Mouse (Mus musculus) CH12.LX (cell line): ENCODE measurements around the gene Snai3. TPM values are rescaled to one million over a fixed set of nuclear protein-coding genes. Genes with fewer than 3 reads are reported as not detected.

Experiments used
- DNase-seq: peaks from one replicate; pipeline ENCODE4 v3.0.0-alpha.2; 2013; ENCODE audit errors: extremely low read depth
- H3K27ac ChIP-seq: 2 replicates; pipeline ENCODE4 v1.5.1; 2012; ENCODE audit warnings: low read depth, mild to moderate bottlenecking, control low read depth, moderate library complexity; ENCODE audit not compliant: insufficient read depth
- H3K27me3 ChIP-seq: replicated peaks from 2 replicates; pipeline ENCODE3; 2012; ENCODE audit warnings: inconsistent platforms
- H3K36me3 ChIP-seq, 2 experiments: replicated peaks in 1 of 2; 2 replicates each; pipeline versions ENCODE3 to v1.6.1; 2012; ENCODE audit warnings: inconsistent platforms in 1 of 2, low read length in 1 of 2, mild to moderate bottlenecking in 1 of 2, mixed read lengths in 1 of 2, moderate library complexity in 1 of 2; ENCODE audit not compliant: control insufficient read depth in 1 of 2, insufficient read depth in 1 of 2
- H3K4me1 ChIP-seq, 2 experiments: 2 replicates each; pipeline ENCODE4 v1.6.1; 2012; ENCODE audit warnings: inconsistent platforms in 1 of 2, moderate library complexity in 1 of 2; ENCODE audit not compliant: insufficient read depth in 2 of 2, control insufficient read depth in 1 of 2
- H3K4me2 ChIP-seq: 2 replicates; pipeline ENCODE4 v1.6.1; 2012; ENCODE audit warnings: low read depth, mild to moderate bottlenecking, control low read depth; ENCODE audit not compliant: poor library complexity, insufficient read depth, severe bottlenecking
- H3K4me3 ChIP-seq, 3 experiments: fragments of 150-350 bp in 1 of 3; sonication (generic) in 1 of 3; replicated peaks in 1 of 3; 2 replicates each; pipeline versions ENCODE3 to v1.5.1; 2011 to 2012; ENCODE audit warnings: low read depth in 2 of 3, low read length in 2 of 3, mild to moderate bottlenecking in 2 of 3, moderate library complexity in 2 of 3, control low read depth in 1 of 3, improper control_type of control experiment in 1 of 3, inconsistent platforms in 1 of 3, mixed read lengths in 1 of 3; ENCODE audit not compliant: poor library complexity in 1 of 3
- H3K79me2 ChIP-seq: replicated peaks from 2 replicates; pipeline ENCODE4 v1.6.1; 2012; ENCODE audit warnings: mild to moderate bottlenecking, moderate library complexity; ENCODE audit not compliant: control insufficient read depth, poor library complexity, insufficient read depth, severe bottlenecking; ENCODE audit errors: extremely low read depth
- H3K9ac ChIP-seq: 2 replicates; pipeline ENCODE4 v1.6.1; 2012; ENCODE audit warnings: low read depth, mild to moderate bottlenecking, control low read depth, moderate library complexity; ENCODE audit not compliant: insufficient read depth
- H3K9me3 ChIP-seq: replicated peaks from 2 replicates; pipeline ENCODE3; 2012; ENCODE audit warnings: low read length, inconsistent platforms, mixed read lengths
- BHLHE40 ChIP-seq: IDR thresholded peaks from 2 replicates; pipeline ENCODE4 v1.6.1; 2011; ENCODE audit warnings: mild to moderate bottlenecking, low read depth, low read length, improper control_type of control experiment
- CHD1 ChIP-seq: IDR thresholded peaks from 2 replicates; pipeline ENCODE4 v1.6.1; 2012; ENCODE audit warnings: low read depth, low read length, improper control_type of control experiment, inconsistent platforms
- CHD2 ChIP-seq: IDR thresholded peaks from 2 replicates; pipeline ENCODE4 v1.6.1; 2011; ENCODE audit warnings: low read length, improper control_type of control experiment
- CTCF ChIP-seq, 2 experiments: IDR thresholded peaks in 1 of 2; conservative IDR thresholded peaks in 1 of 2; 2 replicates each; pipeline ENCODE4 v1.5.1; 2011 to 2012; ENCODE audit warnings: low read depth in 2 of 2, low read length in 2 of 2, improper control_type of control experiment in 1 of 2, inconsistent platforms in 1 of 2, mild to moderate bottlenecking in 1 of 2, moderate library complexity in 1 of 2
- E2F4 ChIP-seq: IDR thresholded peaks from 2 replicates; pipeline ENCODE4 v1.6.1; 2011; ENCODE audit warnings: low read depth, low read length, improper control_type of control experiment; ENCODE audit not compliant: insufficient replicate concordance
- ELF1 ChIP-seq: IDR thresholded peaks from 2 replicates; pipeline ENCODE4 v1.6.1; 2014; ENCODE audit warnings: low read depth, mild to moderate bottlenecking, inconsistent platforms, low read length, improper control_type of control experiment
- EP300 ChIP-seq: IDR thresholded peaks from 2 replicates; pipeline ENCODE4 v1.6.1; 2011; ENCODE audit warnings: low read length, improper control_type of control experiment
- ETS1 ChIP-seq: conservative IDR thresholded peaks from 2 replicates; pipeline ENCODE4 v1.6.1; 2012; ENCODE audit warnings: low read depth, mild to moderate bottlenecking, inconsistent platforms, low read length, improper control_type of control experiment, moderate library complexity
- GABPA ChIP-seq: IDR thresholded peaks from 2 replicates; pipeline ENCODE4 v1.6.1; 2012; ENCODE audit warnings: low read depth, low read length, improper control_type of control experiment, inconsistent platforms; ENCODE audit not compliant: insufficient replicate concordance
- HCFC1 ChIP-seq: IDR thresholded peaks from 2 replicates; pipeline ENCODE4 v1.6.1; 2012; ENCODE audit warnings: low read depth, mild to moderate bottlenecking, inconsistent platforms, low read length, improper control_type of control experiment
- IRF4 ChIP-seq: IDR thresholded peaks from 2 replicates; pipeline ENCODE4 v1.6.1; 2014; ENCODE audit warnings: low read depth, mild to moderate bottlenecking, inconsistent platforms, low read length, improper control_type of control experiment
- JUN ChIP-seq: IDR thresholded peaks from 2 replicates; pipeline ENCODE4 v1.6.1; 2011; ENCODE audit warnings: low read depth, mild to moderate bottlenecking, low read length, improper control_type of control experiment, moderate library complexity; ENCODE audit not compliant: insufficient read depth
- JUND ChIP-seq: conservative IDR thresholded peaks from 2 replicates; pipeline ENCODE4 v1.6.1; 2011; ENCODE audit warnings: low read depth, low read length, improper control_type of control experiment
- KAT2A ChIP-seq: IDR thresholded peaks from 2 replicates; pipeline ENCODE4 v1.6.1; 2012; ENCODE audit warnings: low read length, improper control_type of control experiment, inconsistent platforms; ENCODE audit not compliant: insufficient replicate concordance
- MAFK ChIP-seq: IDR thresholded peaks from 2 replicates; pipeline ENCODE4 v1.6.1; 2011; ENCODE audit warnings: low read length, improper control_type of control experiment; ENCODE audit not compliant: insufficient replicate concordance
- MAX ChIP-seq: IDR thresholded peaks from 2 replicates; pipeline ENCODE4 v1.6.1; 2011; ENCODE audit warnings: low read length, improper control_type of control experiment
- MAZ ChIP-seq: IDR thresholded peaks from 2 replicates; pipeline ENCODE4 v1.6.1; 2012; ENCODE audit warnings: low read depth, mild to moderate bottlenecking, inconsistent platforms, low read length, improper control_type of control experiment, moderate library complexity
- MEF2A ChIP-seq: IDR thresholded peaks from 2 replicates; pipeline ENCODE4 v1.6.1; 2014; ENCODE audit warnings: low read depth, mild to moderate bottlenecking, inconsistent platforms, low read length, improper control_type of control experiment, borderline replicate concordance
- MXI1 ChIP-seq: IDR thresholded peaks from 2 replicates; pipeline ENCODE4 v1.6.1; 2011; ENCODE audit warnings: mild to moderate bottlenecking, low read depth, low read length, improper control_type of control experiment
- MYC ChIP-seq: IDR thresholded peaks from 2 replicates; pipeline ENCODE4 v1.6.1; 2011; ENCODE audit warnings: low read depth, mild to moderate bottlenecking, improper control_type of control experiment, low read length
- NELFE ChIP-seq: IDR thresholded peaks from 2 replicates; pipeline ENCODE4 v1.6.1; 2011; ENCODE audit warnings: low read depth, low read length, improper control_type of control experiment
- NRF1 ChIP-seq: IDR thresholded peaks from 2 replicates; pipeline ENCODE4 v1.6.1; 2014; ENCODE audit warnings: low read depth, mild to moderate bottlenecking, inconsistent platforms, low read length, improper control_type of control experiment, moderate library complexity
- PAX5 ChIP-seq: IDR thresholded peaks from 2 replicates; pipeline ENCODE4 v1.6.1; 2012; ENCODE audit warnings: low read length, inconsistent platforms, mixed read lengths
- POLR2A ChIP-seq: IDR thresholded peaks from 2 replicates; pipeline ENCODE4 v1.6.1; 2011; ENCODE audit warnings: low read depth, mild to moderate bottlenecking, improper control_type of control experiment, low read length
- POLR2AphosphoS2 ChIP-seq: IDR thresholded peaks from 2 replicates; pipeline ENCODE4 v1.6.1; 2011; ENCODE audit warnings: low read depth, low read length, improper control_type of control experiment
- RCOR1 ChIP-seq: conservative IDR thresholded peaks from 2 replicates; pipeline ENCODE4 v1.6.1; 2012; ENCODE audit warnings: low read depth, mild to moderate bottlenecking, inconsistent platforms, low read length, improper control_type of control experiment
- SIN3A ChIP-seq: IDR thresholded peaks from 2 replicates; pipeline ENCODE4 v1.6.1; 2012; ENCODE audit warnings: low read length, improper control_type of control experiment, inconsistent platforms
- SMC3 ChIP-seq: IDR thresholded peaks from 2 replicates; pipeline ENCODE4 v1.6.1; 2011; ENCODE audit warnings: low read depth, low read length, improper control_type of control experiment
- TBP ChIP-seq: conservative IDR thresholded peaks from 2 replicates; pipeline ENCODE4 v1.6.1; 2011; ENCODE audit warnings: low read depth, low read length, improper control_type of control experiment
- TCF12 ChIP-seq: IDR thresholded peaks from 2 replicates; pipeline ENCODE4 v1.6.1; 2014; ENCODE audit warnings: low read depth, mild to moderate bottlenecking, inconsistent platforms, low read length, improper control_type of control experiment
- UBTF ChIP-seq: IDR thresholded peaks from 2 replicates; pipeline ENCODE4 v1.6.1; 2012; ENCODE audit warnings: low read depth, mild to moderate bottlenecking, inconsistent platforms, low read length, improper control_type of control experiment, moderate library complexity
- USF1 ChIP-seq: IDR thresholded peaks from 2 replicates; pipeline ENCODE4 v1.6.1; 2014; ENCODE audit warnings: low read depth, mild to moderate bottlenecking, inconsistent platforms, low read length, improper control_type of control experiment
- USF2 ChIP-seq: conservative IDR thresholded peaks from 2 replicates; pipeline ENCODE4 v1.6.1; 2011; ENCODE audit warnings: low read depth, low read length, improper control_type of control experiment
- ZC3H11A ChIP-seq: IDR thresholded peaks from 2 replicates; pipeline ENCODE4 v1.6.1; 2012; ENCODE audit warnings: low read depth, mild to moderate bottlenecking, inconsistent platforms, low read length, improper control_type of control experiment
- ZKSCAN1 ChIP-seq: IDR thresholded peaks from 2 replicates; pipeline ENCODE4 v1.6.1; 2012; ENCODE audit warnings: low read depth, inconsistent platforms, low read length, improper control_type of control experiment, borderline replicate concordance
- ZMIZ1 ChIP-seq: IDR thresholded peaks from 2 replicates; pipeline ENCODE4 v1.6.1; 2012; ENCODE audit warnings: low read depth, mild to moderate bottlenecking, inconsistent platforms, low read length, improper control_type of control experiment
- ZNF384 ChIP-seq: IDR thresholded peaks from 2 replicates; pipeline ENCODE4 v1.6.1; 2012; ENCODE audit warnings: low read depth, low read length, improper control_type of control experiment, inconsistent platforms
- dilution Hi-C: fragments of 300-500 bp; cut with MboI; formaldehyde crosslinking; loops from 2 replicates; pipeline ENCODE4 v1.14.3; 2020; ENCODE audit warnings: low sequenced_read_pairs; ENCODE audit not compliant: extremely low pct_unique_long_range_greater_than_20kb, extremely low pct_ligation_motif_present
- in situ Hi-C: fragments of 300-500 bp; cut with MboI; formaldehyde crosslinking; loops from 3 replicates; pipeline ENCODE4 v1.14.3; 2019; ENCODE audit warnings: low sequenced_read_pairs, low pct_ligation_motif_present, low pct_unique_long_range_greater_than_20kb, mixed read lengths
- polyA plus RNA-seq: library from polyadenylated mRNA; unstranded; fragments of >175 nt; gene quantifications from 2 replicates; pipeline ENCODE4 v1.2.1, GENCODE M21; 2012; ENCODE audit warnings: low read depth; ENCODE audit not compliant: insufficient read length
- total RNA-seq, 2 experiments: library from RNA; depleted of rRNA; stranded (reverse); fragments of 300-350 nt in 1 of 2; fragments of >200 nt in 1 of 2; gene quantifications; 2 replicates each; pipeline ENCODE4 v1.2.3; 2012 to 2014

Snai3 gene
- total and polyA plus RNA-seq, 3 experiments, result 0.19 to 0.47 (median 0.44) TPM

GRCm38 (mm10) chr8:122432443-122433268 lies 27.9 kb downstream of the Snai3 start, which contains the start of gene Cyba:
Gene Cyba, minus strand, starts transcription at chr8:122432930.
- Histone ChIP-seq H3K9ac (peak within 1 kb of the TSS; percentile 93), H3K36me3 (peaks cover 29 to 63% of the 10 kb centered on the region in 2 experiments), H3K27ac (peak within 1 kb of the TSS; percentile 98), H3K9me3 (peaks cover 7% of the 10 kb centered on the region), H3K27me3 (no peaks in the 10 kb centered on the region), H3K4me3 (peak within 1 kb of the TSS; percentile 83 to 86 (median 85)), H3K79me2 (peaks cover 39% of the 10 kb centered on the region), H3K4me1 (peaks cover 25 to 52% of the 10 kb centered on the region in 2 experiments), H3K4me2 (peak within 1 kb of the TSS; percentile 92)
- in situ Hi-C loops (loop anchor here (25.0 kb wide), 1 partner anchor 845 kb away; the partner anchor contains the start of genes Fbxo31 and Map1lc3b), dilution Hi-C loops (no loop called here)
- peak; percentile 97 for DNase-seq
- TF ChIP-seq NELFE, result peak; percentile 86
- peak; percentile 99 for TF ChIP-seq USF1
- TF ChIP-seq RCOR1, result peak; percentile 79; the same call in 1 of the 2 replicates
- TF ChIP-seq JUN, result no peak
- peak; percentile 99 for TF ChIP-seq USF2
- peak; percentile 75 for TF ChIP-seq MXI1
- peak; percentile 99 for TF ChIP-seq BHLHE40
- peak; percentile 97 for TF ChIP-seq TCF12
- peak; percentile 87 for TF ChIP-seq CHD2
- TF ChIP-seq UBTF, result peak; percentile 71; the same call in 1 of the 2 replicates
- TF ChIP-seq CTCF (conservative IDR thresholded peaks at IDR 0.05 in 1 of 2, IDR thresholded peaks at IDR 0.05 in 1 of 2; ENCODE audit: low read depth in 2 of 2, low read length in 2 of 2), result no peak
- TF ChIP-seq SMC3, result no peak
- peak; percentile 70 for TF ChIP-seq IRF4
- no peak for TF ChIP-seq ZKSCAN1
- TF ChIP-seq HCFC1, result 0 out of 2 replicates have a peak, but pooled peaks have one; percentile 42
- no peak for TF ChIP-seq JUND
- TF ChIP-seq ZC3H11A, result no peak
- TF ChIP-seq MAX, result peak; percentile 95
- TF ChIP-seq MEF2A, result peak; percentile 84; the same call in 1 of the 2 replicates
- no peak; the same call in 1 of the 2 replicates for TF ChIP-seq MAFK
- TF ChIP-seq MAZ, result no peak
- TF ChIP-seq PAX5, result no peak
- TF ChIP-seq CHD1, result peak; percentile 28; the same call in 1 of the 2 replicates
- 0 out of 2 replicates have a peak, but pooled peaks have one; percentile 50 for TF ChIP-seq TBP
- 0 out of 2 replicates have a peak, but pooled peaks have one; percentile 65 for TF ChIP-seq POLR2AphosphoS2
- 0 out of 2 replicates have a peak, but pooled peaks have one; percentile 45 for TF ChIP-seq E2F4
- no peak for TF ChIP-seq GABPA
- TF ChIP-seq POLR2A, result peak; percentile 78
- peak; percentile 56 for TF ChIP-seq NRF1
- TF ChIP-seq ETS1, result peak; percentile 98
- TF ChIP-seq ZMIZ1, result no peak
- peak; percentile 38; the same call in 1 of the 2 replicates for TF ChIP-seq KAT2A
- peak; percentile 81 for TF ChIP-seq EP300
- TF ChIP-seq SIN3A, result peak; percentile 84
- no peak for TF ChIP-seq ZNF384
- TF ChIP-seq MYC, result peak; percentile 81; the same call in 1 of the 2 replicates
- peak; percentile 89 for TF ChIP-seq ELF1
